Mouse (Mus musculus) lung, embryonic 16.5 days (tissue): ENCODE results near the gene Ifi35. TPM values are rescaled to one million over a fixed set of nuclear protein-coding genes. Genes with fewer than 3 reads are reported as not detected.
"Not testable (repeated sequence)": the region's sequence is repeated elsewhere in the genome, so short reads cannot be mapped to it uniquely, and the experiment has no call there.

Experiments
- ATAC-seq: fragments of 200-750 bp; cut with Nextera tagmentation; 2 replicates; pipeline ENCODE4 v1.8.0; 2017; ENCODE audit warnings: low read depth, mild to moderate bottlenecking, moderate library complexity
- H3K27ac ChIP-seq: fragments of 300-500 bp; sonication (generic); 2 replicates; pipeline ENCODE4 v1.5.1; 2014; ENCODE audit warnings: mild to moderate bottlenecking, control low read depth, low read length
- H3K27me3 ChIP-seq: fragments of 300-500 bp; sonication (generic); 2 replicates; pipeline ENCODE4 v1.6.1; 2014; ENCODE audit warnings: low read depth, low read length, mixed read lengths; ENCODE audit not compliant: control insufficient read depth, insufficient read depth
- H3K36me3 ChIP-seq: fragments of 300-500 bp; sonication (generic); 2 replicates; pipeline ENCODE4 v1.6.1; 2014; ENCODE audit warnings: low read length; ENCODE audit not compliant: control insufficient read depth, insufficient read depth
- H3K4me1 ChIP-seq: fragments of 300-500 bp; sonication (generic); replicated peaks from 2 replicates; pipeline ENCODE4 v1.6.1; 2014; ENCODE audit warnings: low read length, mixed read lengths; ENCODE audit not compliant: control insufficient read depth, insufficient read depth
- H3K4me2 ChIP-seq: fragments of 300-500 bp; sonication (generic); 2 replicates; pipeline ENCODE4 v1.6.1; 2014; ENCODE audit warnings: low read depth, low read length, control low read depth
- H3K4me3 ChIP-seq: fragments of 300-500 bp; sonication (generic); 2 replicates; pipeline ENCODE4 v1.5.1; 2014; ENCODE audit warnings: mild to moderate bottlenecking, low read length, control low read depth
- H3K9ac ChIP-seq: fragments of 300-500 bp; sonication (generic); 2 replicates; pipeline ENCODE4 v1.6.1; 2014; ENCODE audit warnings: low read length, control low read depth
- H3K9me3 ChIP-seq: fragments of 300-500 bp; sonication (generic); 2 replicates; pipeline ENCODE4 v1.6.1; 2016; ENCODE audit warnings: low read length; ENCODE audit not compliant: control insufficient read depth
- WGBS: fragments of 180-500 bp; shearing (Covaris S2); extraction: QIAGEN DNeasy Blood & Tissue Kit; methylation state at CpG from one replicate; pipeline ENCODE4 v1.1.7; 2014; 5-methylcytosine and 5-hydroxymethylcytosine counted together
- polyA plus RNA-seq: library from polyadenylated mRNA; unstranded; fragments of >200 nt; fragmentation: Nextera tagmentation; extraction: Ambion mirVana; gene quantifications from 2 replicates; pipeline ENCODE4 v1.2.1, GENCODE M21; 2015

Ifi35 gene
- polyA plus RNA-seq, 1 experiment from 2014 or later = 27.3 TPM

- 0 out of 2 replicates have a peak, but pooled peaks have one; percentile 2 for ATAC-seq
- Histone ChIP-seq H3K27ac (peak overlapping the region; percentile 74), H3K36me3 (peaks cover 21% of the 10 kb centered on the region), H3K4me2 (peak overlapping the region; percentile 88), H3K4me1 (peaks cover 15% of the 10 kb centered on the region), H3K4me3 (peak overlapping the region; percentile 61), H3K9ac (peak overlapping the region; percentile 77), H3K9me3 (no peaks in the 10 kb centered on the region), H3K27me3 (no peaks in the 10 kb centered on the region)
- WGBS = under 1% methylated on average over 14 of the region's 14 CpGs
These were observed 5.4 kb upstream of the Ifi35 start for GRCm38 (mm10) chr11:101442760-101443159.

DNA sequence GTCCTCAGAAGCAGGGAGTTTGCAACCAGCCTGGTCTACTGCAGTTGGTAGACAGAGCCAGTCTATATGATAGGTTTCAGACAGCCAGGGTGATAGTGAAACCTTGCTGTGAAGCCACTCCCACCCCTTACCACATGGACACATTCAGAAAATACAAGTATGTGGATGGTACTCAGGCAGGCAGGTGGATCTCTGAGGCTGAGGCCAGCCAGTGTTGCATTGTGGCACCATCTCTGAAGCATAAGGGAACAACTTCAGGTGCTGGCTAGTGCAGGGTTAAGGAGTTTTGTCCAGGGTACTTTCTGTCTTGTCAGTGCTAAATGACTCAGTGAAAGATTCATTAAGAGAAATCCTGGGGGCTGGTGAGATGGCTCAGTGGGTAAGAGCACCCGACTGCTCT lies 1.9 kb upstream of the Ifi35 start:
- Histone ChIP-seq H3K27me3 (no peaks in the 10 kb centered on the region), H3K9ac (no peak overlapping the region), H3K4me3 (no peak overlapping the region), H3K27ac (no peak overlapping the region), H3K4me1 (peaks cover 26% of the 10 kb centered on the region), H3K9me3 (no peaks in the 10 kb centered on the region), H3K4me2 (no peak overlapping the region), H3K36me3 (peaks cover 21% of the 10 kb centered on the region)
- ATAC-seq = no peak
- 67% methylated on average over 1 of the region's 1 CpGs for WGBS

- peaks cover 26% of the 10 kb centered on the region for H3K4me1 ChIP-seq
- peaks cover 21% of the 10 kb centered on the region for H3K36me3 ChIP-seq
- H3K27ac ChIP-seq, H3K4me2 ChIP-seq, H3K9ac ChIP-seq, H3K4me3 ChIP-seq, H3K9me3 ChIP-seq, ATAC-seq, H3K27me3 ChIP-seq: not testable (repeated sequence)
- WGBS = 86% methylated on average over 8 of the region's 8 CpGs
These were observed 1.3 kb upstream of the Ifi35 start for GRCm38 (mm10) chr11:101446860-101447259.

DNA sequence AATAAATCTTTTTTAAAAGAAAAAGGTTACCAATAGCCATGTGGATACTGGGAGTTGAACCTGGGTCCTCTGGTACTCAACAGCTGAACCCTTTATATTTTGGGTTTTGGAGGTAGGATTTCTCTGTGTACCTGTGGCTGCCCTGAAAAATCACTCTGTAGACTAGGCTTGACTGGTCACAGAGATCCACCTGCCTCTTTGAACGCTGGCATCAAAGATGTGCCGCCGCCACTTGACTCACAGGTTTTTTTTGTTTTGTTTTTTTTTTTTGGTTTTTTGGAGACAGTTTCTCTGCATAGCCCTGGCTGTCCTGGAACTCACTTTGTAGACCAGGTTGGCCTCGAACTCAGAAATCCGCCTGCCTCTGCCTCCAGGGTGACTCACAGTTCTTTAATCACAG lies 421 bp upstream of the Ifi35 start:
- peak overlapping the region; percentile 63; the same call in 1 of the 2 replicates for H3K4me2 ChIP-seq
- H3K4me1 ChIP-seq = peaks cover 26% of the 10 kb centered on the region
- ATAC-seq = no peak
- no peaks in the 10 kb centered on the region for H3K27me3 ChIP-seq
- peak overlapping the region; percentile 59 for H3K4me3 ChIP-seq
- H3K9me3 ChIP-seq = no peaks in the 10 kb centered on the region
- no peak overlapping the region for H3K9ac ChIP-seq
- 86% methylated on average over 5 of the region's 5 CpGs for WGBS
- H3K27ac ChIP-seq = peak overlapping the region; percentile 34
- peaks cover 21% of the 10 kb centered on the region for H3K36me3 ChIP-seq

DNA sequence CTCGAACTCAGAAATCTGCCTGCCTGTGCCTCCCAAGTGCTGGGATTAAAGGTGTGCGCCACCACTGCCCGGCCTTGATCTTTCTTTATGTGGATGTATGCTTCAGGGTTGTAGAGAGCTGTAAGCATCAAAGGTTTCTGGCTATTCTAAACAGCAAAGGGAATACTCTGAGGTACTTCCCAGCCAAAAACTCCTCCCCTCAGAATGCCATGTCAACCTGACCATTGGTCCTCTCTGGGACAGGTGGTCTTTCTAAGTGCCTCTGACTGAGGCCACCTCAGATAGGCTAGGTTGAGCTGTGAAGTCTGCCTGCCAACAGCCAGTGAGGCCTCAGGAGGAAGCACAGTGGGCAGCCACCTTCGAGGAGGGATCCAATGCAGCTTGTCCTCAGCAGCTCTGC lies 692 bp downstream of the Ifi35 start:
- WGBS = 71% methylated on average over 4 of the region's 4 CpGs
- H3K27me3 ChIP-seq = no peaks in the 10 kb centered on the region
- H3K27ac ChIP-seq = peak overlapping the region; percentile 34
- peak overlapping the region; percentile 71 for H3K9ac ChIP-seq
- peaks cover 16% of the 10 kb centered on the region for H3K36me3 ChIP-seq
- H3K9me3 ChIP-seq = no peaks in the 10 kb centered on the region
- no peak for ATAC-seq
- H3K4me2 ChIP-seq = peak overlapping the region; percentile 63
- H3K4me1 ChIP-seq = peaks cover 16% of the 10 kb centered on the region
- peak overlapping the region; percentile 59 for H3K4me3 ChIP-seq

DNA sequence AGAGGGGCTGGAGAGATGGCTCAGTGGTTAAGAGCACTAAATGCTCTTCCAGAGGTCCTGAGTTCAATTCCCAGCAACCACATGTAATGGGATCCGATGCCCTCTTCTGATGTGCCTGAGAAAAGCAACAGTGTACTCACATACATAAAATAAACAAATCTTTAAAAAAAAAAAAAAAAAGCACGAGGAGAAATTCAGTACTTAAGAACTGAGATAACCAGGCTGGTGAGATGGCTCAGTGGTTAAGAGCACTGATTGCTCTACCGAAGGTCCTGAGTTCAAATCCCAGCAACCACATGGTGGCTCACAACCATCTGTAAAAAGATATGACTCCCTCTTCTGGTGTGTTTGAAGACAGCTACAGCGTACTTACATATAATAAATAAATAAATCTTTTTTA lies 1.4 kb downstream of the Ifi35 start:
- not testable (repeated sequence) for H3K36me3 ChIP-seq, H3K27me3 ChIP-seq, H3K4me3 ChIP-seq, ATAC-seq, H3K27ac ChIP-seq, H3K4me2 ChIP-seq, H3K9ac ChIP-seq, H3K9me3 ChIP-seq
- 64% methylated on average over 4 of the region's 4 CpGs for WGBS
- peaks cover 15% of the 10 kb centered on the region; the same call in 1 of the 2 replicates for H3K4me1 ChIP-seq

DNA sequence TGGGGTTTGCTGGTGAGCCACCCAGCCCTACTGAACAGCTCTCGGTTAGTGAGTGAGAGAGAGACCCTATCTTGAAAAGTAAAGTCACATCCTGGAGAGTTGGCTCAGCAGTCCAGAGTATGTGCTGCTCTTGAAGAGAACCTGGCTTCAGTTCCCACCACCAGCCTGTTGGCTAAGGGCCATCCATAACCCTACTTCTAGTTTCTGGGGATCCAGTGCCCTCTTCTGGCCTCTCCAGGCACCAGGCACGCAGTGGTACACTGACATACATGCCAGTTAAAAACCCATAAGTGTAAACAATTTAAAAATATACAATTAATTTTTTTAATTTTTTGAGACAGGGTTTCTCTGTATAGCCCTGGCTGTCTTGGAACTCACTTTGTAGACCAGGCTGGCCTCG lies 2.2 kb downstream of the Ifi35 start:
- WGBS = 78% methylated on average over 3 of the region's 3 CpGs

DNA sequence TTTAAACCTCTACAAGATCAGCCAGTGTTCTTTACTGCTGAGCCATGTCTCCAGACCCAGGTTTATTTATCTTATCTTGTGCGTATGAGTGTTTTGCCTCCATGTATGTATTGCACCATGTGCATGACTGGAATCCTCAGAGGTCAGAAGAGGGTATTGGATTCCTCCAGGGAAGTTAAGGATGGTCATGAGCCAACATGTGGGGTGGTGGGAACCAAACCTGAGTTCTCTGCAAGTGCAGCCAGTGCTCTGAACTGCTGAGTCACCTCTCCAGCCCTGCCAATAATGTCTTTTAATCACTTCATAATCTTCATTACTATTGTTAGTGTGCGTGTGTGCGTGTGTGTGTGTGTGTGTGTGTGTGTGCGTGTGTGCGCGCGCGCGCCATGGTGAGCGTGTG lies 3.3 kb downstream of the Ifi35 start:
- 88% methylated on average over 10 of the region's 10 CpGs for WGBS
- Histone ChIP-seq H3K27ac (no peak overlapping the region), H3K4me2 (no peak overlapping the region), H3K27me3 (no peaks in the 10 kb centered on the region), H3K4me1 (peaks cover 14% of the 10 kb centered on the region; the same call in 1 of the 2 replicates), H3K9ac (no peak overlapping the region), H3K9me3 (no peaks in the 10 kb centered on the region), H3K36me3 (no peaks in the 10 kb centered on the region; the same call in 1 of the 2 replicates), H3K4me3 (no peak overlapping the region)
- no peak for ATAC-seq

More for the DNA sequence above, 2.2 kb downstream of the Ifi35 start:
- H3K27me3 ChIP-seq = no peaks in the 10 kb centered on the region
- ATAC-seq = no peak
- H3K27ac ChIP-seq = no peak overlapping the region
- H3K4me2 ChIP-seq = no peak overlapping the region
- H3K9me3 ChIP-seq = no peaks in the 10 kb centered on the region
- peaks cover 14% of the 10 kb centered on the region; the same call in 1 of the 2 replicates for H3K4me1 ChIP-seq
- H3K9ac ChIP-seq = no peak overlapping the region
- peaks cover 4% of the 10 kb centered on the region for H3K36me3 ChIP-seq
- H3K4me3 ChIP-seq = no peak overlapping the region

- Histone ChIP-seq H3K27me3 (no peaks in the 10 kb centered on the region), H3K9ac (no peak overlapping the region), H3K27ac (no peak overlapping the region), H3K9me3 (no peaks in the 10 kb centered on the region), H3K36me3 (no peaks in the 10 kb centered on the region), H3K4me3 (no peak overlapping the region), H3K4me2 (no peak overlapping the region), H3K4me1 (peaks cover 14% of the 10 kb centered on the region; the same call in 1 of the 2 replicates)
- WGBS = 57% methylated on average over 10 of the region's 10 CpGs
- no peak for ATAC-seq
These were observed 4.0 kb downstream of the Ifi35 start for GRCm38 (mm10) chr11:101452093-101452774.
